Mouse (Mus musculus): Measurements from ENCODE around the gene Ptgis.

Ptgis gene

DNA sequence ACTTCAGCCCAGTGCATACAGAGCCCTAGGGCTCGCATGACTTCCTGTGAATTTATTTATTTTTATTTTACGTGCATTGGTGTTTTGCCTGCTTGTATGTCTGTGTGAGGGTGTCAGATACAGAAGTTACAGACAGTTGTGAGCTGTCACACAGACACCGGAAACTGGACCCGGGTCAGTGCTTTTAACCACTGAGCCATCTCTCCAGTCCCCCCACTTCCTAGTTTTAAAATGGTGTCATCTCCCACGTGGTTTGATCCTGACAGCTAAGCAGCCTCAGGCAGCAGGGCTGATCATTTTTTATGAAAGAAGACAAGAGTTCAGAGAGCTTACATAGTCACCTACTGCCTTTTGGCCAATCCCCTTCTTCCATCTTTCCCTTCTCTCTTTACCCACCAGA, 94.5 kb downstream of the Ptgis start:
- H3K27me3 ChIP-seq (ENCODE audit: insufficient read depth, low read length): peaks cover 95% of the 10 kb centered on the region
- no peak overlapping the region for H3K4me3 ChIP-seq (replicated peaks; ENCODE audit: low read length)
- peaks cover 43% of the 10 kb centered on the region for H3K4me1 ChIP-seq (replicated peaks; ENCODE audit: low read depth, low read length)
- H3K9me3 ChIP-seq (ENCODE audit: low read length): peaks cover 6% of the 10 kb centered on the region
- no peaks in the 10 kb centered on the region for H3K36me3 ChIP-seq (ENCODE audit: insufficient read depth, low read length)
- TF ChIP-seq CTCF (conservative IDR thresholded peaks at IDR 0.05; ENCODE audit: low read length): no peak
- TF ChIP-seq NANOG (IDR thresholded peaks at IDR 0.05; ENCODE audit: borderline replicate concordance, low read length): no peak
- no peak for TF ChIP-seq POU5F1 (IDR thresholded peaks at IDR 0.05; ENCODE audit: borderline replicate concordance, low read length)

DNA sequence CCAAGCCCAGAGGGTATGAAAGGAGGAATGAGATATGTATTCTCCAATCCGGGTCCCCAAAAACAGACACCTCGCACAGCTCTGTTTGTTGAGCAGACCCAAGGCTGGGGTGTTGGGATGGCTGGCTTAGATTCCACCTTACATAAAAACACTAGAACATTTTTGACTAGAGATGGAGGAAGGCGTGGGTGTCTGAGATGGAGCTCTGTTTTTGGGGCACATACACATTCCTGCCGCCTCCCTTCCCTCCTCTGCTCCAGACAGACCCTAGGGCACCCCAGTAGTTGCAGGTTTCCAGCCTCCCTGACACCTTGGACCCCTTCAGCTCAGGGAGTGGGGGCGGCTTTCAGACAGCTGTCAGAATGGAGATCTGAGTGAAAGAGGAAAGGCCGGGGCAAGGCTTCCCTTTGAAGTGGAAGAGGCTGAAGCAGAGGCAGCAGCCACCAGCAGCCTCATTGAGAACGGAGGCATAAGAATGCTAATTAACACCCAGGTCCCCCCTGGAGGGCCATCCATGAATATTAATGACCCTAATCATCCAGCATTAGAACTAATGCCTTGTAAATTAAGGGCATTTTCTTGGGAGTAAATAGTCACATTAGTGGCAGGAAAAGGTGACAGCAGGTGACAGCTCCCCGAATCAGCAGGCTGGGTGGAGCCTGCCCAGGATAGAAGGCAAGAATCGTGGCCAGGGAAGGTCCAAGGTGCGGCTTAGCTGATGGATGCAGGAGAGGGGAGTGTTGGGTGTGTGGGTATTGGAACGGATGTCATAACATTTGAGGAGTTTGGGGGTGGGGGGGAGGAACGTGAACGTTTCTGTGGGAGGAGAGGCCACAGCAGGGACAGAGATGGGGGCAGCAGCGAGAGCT, 95.7 kb downstream of the Ptgis start:
- H3K36me3 ChIP-seq (ENCODE audit: insufficient read depth, low read length): no peaks in the 10 kb centered on the region
- peaks cover 95% of the 10 kb centered on the region for H3K27me3 ChIP-seq (ENCODE audit: insufficient read depth, low read length)
- peaks cover 49% of the 10 kb centered on the region for H3K4me1 ChIP-seq (replicated peaks; ENCODE audit: low read depth, low read length)
- no peaks in the 10 kb centered on the region for H3K9me3 ChIP-seq (ENCODE audit: low read length)
- 0 out of 2 replicates have a peak overlapping the region, but pooled peaks have one; percentile 3 for H3K4me3 ChIP-seq (replicated peaks; ENCODE audit: low read length)
- TF ChIP-seq NANOG (IDR thresholded peaks at IDR 0.05; ENCODE audit: borderline replicate concordance, low read length) (peak; percentile 91), CTCF (conservative IDR thresholded peaks at IDR 0.05; ENCODE audit: low read length) (no peak), POU5F1 (IDR thresholded peaks at IDR 0.05; ENCODE audit: borderline replicate concordance, low read length) (no peak)

DNA sequence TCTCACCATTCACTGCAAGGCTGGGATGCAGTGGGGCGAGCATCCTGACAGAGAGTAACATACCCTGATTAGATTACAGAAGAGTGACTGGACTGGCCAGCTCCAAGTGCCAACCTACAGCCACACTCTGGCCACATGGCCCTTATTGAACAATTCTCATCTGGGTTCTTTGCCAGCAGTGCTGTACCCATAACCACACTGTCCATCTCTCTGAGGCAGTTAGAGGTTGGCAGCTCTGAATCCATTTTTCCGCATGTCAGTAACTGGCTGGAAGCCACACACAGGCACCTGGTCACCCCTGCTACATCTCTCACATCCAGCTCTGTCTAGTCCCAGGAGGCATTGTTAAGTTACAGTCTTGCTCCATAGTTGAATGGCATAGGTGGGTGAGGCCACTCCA, 96.5 kb downstream of the Ptgis start:
- peaks cover 57% of the 10 kb centered on the region for H3K4me1 ChIP-seq (replicated peaks; ENCODE audit: low read depth, low read length)
- H3K36me3 ChIP-seq (ENCODE audit: insufficient read depth, low read length): no peaks in the 10 kb centered on the region
- 0 out of 2 replicates have a peak overlapping the region, but pooled peaks have one; percentile 3 for H3K4me3 ChIP-seq (replicated peaks; ENCODE audit: low read length)
- no peak for TF ChIP-seq NANOG (IDR thresholded peaks at IDR 0.05; ENCODE audit: borderline replicate concordance, low read length)
- TF ChIP-seq CTCF (conservative IDR thresholded peaks at IDR 0.05; ENCODE audit: low read length): no peak
- no peak for TF ChIP-seq POU5F1 (IDR thresholded peaks at IDR 0.05; ENCODE audit: borderline replicate concordance, low read length)
- H3K27me3 ChIP-seq (ENCODE audit: insufficient read depth, low read length): peaks cover 95% of the 10 kb centered on the region
- H3K9me3 ChIP-seq (ENCODE audit: low read length): no peaks in the 10 kb centered on the region

GRCm38 (mm10) chr2:167142282-167142681, 98.1 kb downstream of the Ptgis start:
- H3K36me3 ChIP-seq (ENCODE audit: insufficient read depth, low read length): no peaks in the 10 kb centered on the region
- peaks cover 58% of the 10 kb centered on the region for H3K4me1 ChIP-seq (replicated peaks; ENCODE audit: low read depth, low read length)
- H3K9me3 ChIP-seq (ENCODE audit: low read length): no peaks in the 10 kb centered on the region
- TF ChIP-seq POU5F1 (IDR thresholded peaks at IDR 0.05; ENCODE audit: borderline replicate concordance, low read length) (no peak), NANOG (IDR thresholded peaks at IDR 0.05; ENCODE audit: borderline replicate concordance, low read length) (no peak), CTCF (conservative IDR thresholded peaks at IDR 0.05; ENCODE audit: low read length) (no peak)
- no peak overlapping the region for H3K4me3 ChIP-seq (replicated peaks; ENCODE audit: low read length)
- H3K27me3 ChIP-seq (ENCODE audit: insufficient read depth, low read length): peaks cover 87% of the 10 kb centered on the region

- Histone ChIP-seq H3K4me3 (replicated peaks; ENCODE audit: low read length) (no peak overlapping the region), H3K27me3 (ENCODE audit: insufficient read depth, low read length) (peaks cover 87% of the 10 kb centered on the region), H3K36me3 (ENCODE audit: insufficient read depth, low read length) (no peaks in the 10 kb centered on the region), H3K9me3 (ENCODE audit: low read length) (no peaks in the 10 kb centered on the region), H3K4me1 (replicated peaks; ENCODE audit: low read depth, low read length) (peaks cover 53% of the 10 kb centered on the region)
- TF ChIP-seq NANOG (IDR thresholded peaks at IDR 0.05; ENCODE audit: borderline replicate concordance, low read length): no peak
- no peak for TF ChIP-seq POU5F1 (IDR thresholded peaks at IDR 0.05; ENCODE audit: borderline replicate concordance, low read length)
- TF ChIP-seq CTCF (conservative IDR thresholded peaks at IDR 0.05; ENCODE audit: low read length): no peak
These were observed 98.6 kb downstream of the Ptgis start for GRCm38 (mm10) chr2:167141810-167142209.
